Comparison of ENCODE assay signal across 14 mouse cellular contexts in the genomic region with DNA sequence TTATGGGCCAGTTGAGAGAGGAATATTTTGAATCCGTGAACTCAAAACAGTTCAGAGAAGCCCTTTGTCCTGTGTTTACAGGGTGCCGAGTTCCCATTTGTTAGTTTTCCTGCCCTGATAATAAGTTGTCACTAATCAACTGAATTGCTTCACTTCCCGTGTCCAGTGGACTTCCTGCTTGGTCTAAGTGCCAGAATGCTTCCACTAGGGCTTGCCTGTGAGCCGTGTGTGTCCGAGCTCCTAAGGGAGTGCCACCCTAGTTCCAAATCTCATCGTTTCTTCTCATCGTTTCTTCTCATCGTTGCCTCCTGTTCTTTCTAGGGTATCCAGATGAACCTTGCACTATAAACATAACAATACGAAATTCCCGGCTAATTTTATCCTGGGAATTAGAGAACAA. TPM values are rescaled to one million over a fixed set of nuclear protein-coding genes. Genes with fewer than 3 reads are reported as not detected.
DNase-seq lines count a peak whose midpoint lies in the region; ATAC-seq lines count a peak whose summit lies in the region.
"Had no signal": no experiment of that assay in that cellular context is flagged by ENCODE, and none has a peak within 500 bp of the region (broad histone marks: within the 10 kb centered on the region; RNA-seq: fewer than 3 reads in every experiment).

No protein-coding gene starts in this region.

- H3K9ac ChIP-seq in hindbrain, embryonic 15.5 days, result no peak overlapping the region
- H3K9ac ChIP-seq in hindbrain, embryonic 13.5 days, result no peak overlapping the region
- H3K9ac ChIP-seq: limb, embryonic 12.5 days had no signal

- H3K4me2 ChIP-seq in hindbrain, embryonic 15.5 days, result no peak overlapping the region
- H3K4me2 ChIP-seq in hindbrain, embryonic 13.5 days, result no peak overlapping the region
- H3K4me2 ChIP-seq: limb, embryonic 12.5 days had no signal

- peaks cover 23% of the 10 kb centered on the region for H3K36me3 ChIP-seq in hindbrain, embryonic 15.5 days
- peaks cover 54% of the 10 kb centered on the region for H3K36me3 ChIP-seq in hindbrain, embryonic 13.5 days
- peaks cover 75% of the 10 kb centered on the region for H3K36me3 ChIP-seq in limb, embryonic 10.5 days

- peak overlapping the region; percentile 17; the same call in 1 of the 2 replicates for H3K27ac ChIP-seq in hindbrain, embryonic 15.5 days (replicated peaks)
- H3K27ac ChIP-seq in hindbrain, embryonic 13.5 days, result no peak overlapping the region
- H3K27ac ChIP-seq in limb, embryonic 10.5 days, result 0 out of 2 replicates have a peak overlapping the region, but pooled peaks have one; percentile 7
- H3K27ac ChIP-seq: limb, embryonic 12.5 days had no signal

- H3K27me3 ChIP-seq in hindbrain, embryonic 15.5 days, result no peaks in the 10 kb centered on the region
- H3K27me3 ChIP-seq in hindbrain, embryonic 13.5 days, result no peaks in the 10 kb centered on the region
- no peaks in the 10 kb centered on the region for H3K27me3 ChIP-seq in limb, embryonic 10.5 days (ENCODE audit: low read depth, poor library complexity, severe bottlenecking)
- H3K27me3 ChIP-seq: limb, embryonic 12.5 days had no signal

- H3K4me3 ChIP-seq in hindbrain, embryonic 15.5 days, result no peak overlapping the region
- no peak overlapping the region for H3K4me3 ChIP-seq in hindbrain, embryonic 13.5 days
- H3K4me3 ChIP-seq in limb, embryonic 10.5 days, result no peak overlapping the region
- H3K4me3 ChIP-seq: limb, embryonic 12.5 days had no signal

- no peaks in the 10 kb centered on the region for H3K9me3 ChIP-seq in hindbrain, embryonic 15.5 days
- H3K9me3 ChIP-seq in hindbrain, embryonic 13.5 days, result no peaks in the 10 kb centered on the region
- H3K9me3 ChIP-seq in limb, embryonic 10.5 days (replicated peaks), result no peaks in the 10 kb centered on the region

- no peak for ATAC-seq in hindbrain, embryonic 15.5 days (ENCODE audit: low FRiP score, low read depth)
- no peak for ATAC-seq in hindbrain, embryonic 13.5 days (ENCODE audit: low FRiP score)
- 0 out of 2 replicates have a peak, but pooled peaks have one; percentile 38 for ATAC-seq in megakaryocyte, adult 5-6 weeks (ENCODE audit: poor library complexity, severe bottlenecking)
- ATAC-seq in inflammation-experienced regulatory T-cells, adult 6 months, result no peak
- ATAC-seq: activated CD4-positive, CD25-positive, alpha-beta regulatory T cell, adult 4 months; CD4-positive, CD25-positive, alpha-beta regulatory T cell, adult 4 months had no signal

- WGBS in hindbrain, embryonic 15.5 days, result 50% methylated on average over 10 of the region's 10 CpGs
- 50% methylated on average over 10 of the region's 10 CpGs for WGBS in hindbrain, embryonic 13.5 days
- WGBS in limb, embryonic 10.5 days, result 64% methylated on average over 10 of the region's 10 CpGs

- peak; percentile 42 to 50 for DNase-seq in heart, postnatal 14 days
- no peak for DNase-seq in limb, embryonic 10.5 days (ENCODE audit: low spot score)
- no peak for DNase-seq in left cerebral cortex, postnatal 25 days (ENCODE audit: low spot score in 2 of 2)
- no peak for DNase-seq in frontal cortex, postnatal 14 days (ENCODE audit: low spot score in 2 of 2)
- DNase-seq: cerebellum, postnatal 25 days; thymus, postnatal 4 days had no signal

- intact Hi-C loops in heart, postnatal 14 days (cut with DNase I), result no loop called here
- intact Hi-C loops in left cerebral cortex, postnatal 25 days (cut with DNase I), result no loop called here

- H3K4me1 ChIP-seq in hindbrain, embryonic 15.5 days (replicated peaks), result no peaks in the 10 kb centered on the region
- H3K4me1 ChIP-seq in hindbrain, embryonic 13.5 days (replicated peaks), result no peaks in the 10 kb centered on the region
- H3K4me1 ChIP-seq in limb, embryonic 10.5 days, result no peaks in the 10 kb centered on the region
- H3K4me1 ChIP-seq: limb, embryonic 12.5 days had no signal

RNA-seq across cellular contexts. Expression of a gene that starts 5.9 kb away (rescaled TPM):
- polyA plus RNA-seq in hindbrain, embryonic 15.5 days (2015; fragmentation: Nextera tagmentation; extraction: Ambion mirVana), result not detected in 2 replicates
- not detected in 2 replicates for polyA plus RNA-seq in hindbrain, embryonic 13.5 days (2015; fragmentation: Nextera tagmentation; extraction: Ambion mirVana)
- total RNA-seq in heart, postnatal 14 days (2021), result not detected
- polyA plus RNA-seq in limb, embryonic 10.5 days (2016; fragmentation: Nextera tagmentation; extraction: Ambion mirVana), result not detected in 2 replicates
- total RNA-seq in megakaryocyte, adult 5-6 weeks (2015), result 0.29 TPM in 1 of 2 replicates, not detected in the other
- total RNA-seq in megakaryocyte, adult 5-6 weeks (2017), result not detected in 2 replicates
- total RNA-seq in left cerebral cortex, postnatal 25 days (2021), result not detected
- polyA plus RNA-seq in inflammation-experienced regulatory T-cells, adult 6 months (2017; shearing (Covaris generic)), result 1 to 10 TPM in 1 of 3 experiments, not detected in 2; 2.6 TPM
- polyA plus RNA-seq: CD4-positive, CD25-positive, alpha-beta regulatory T cell, adult 4 months; frontal cortex, adult 2 months; limb, embryonic 12.5 days had no signal

RNA-seq across cellular contexts. Expression of a gene that starts 13.0 kb away (rescaled TPM):
- 37.1 and 39.5 TPM in 2 replicates for polyA plus RNA-seq in hindbrain, embryonic 15.5 days (2015; fragmentation: Nextera tagmentation; extraction: Ambion mirVana)
- polyA plus RNA-seq in hindbrain, embryonic 13.5 days (2015; fragmentation: Nextera tagmentation; extraction: Ambion mirVana), result 33.2 and 36.3 TPM in 2 replicates
- 10 to 100 TPM; 32.9 to 33.2 TPM for total RNA-seq in heart, postnatal 14 days (2021)
- polyA plus RNA-seq in limb, embryonic 10.5 days (2016; fragmentation: Nextera tagmentation; extraction: Ambion mirVana), result 33.0 and 35.3 TPM in 2 replicates
- total RNA-seq in megakaryocyte, adult 5-6 weeks (2015), result 287 and 289 TPM in 2 replicates
- 257 and 285 TPM in 2 replicates for total RNA-seq in megakaryocyte, adult 5-6 weeks (2017)
- total RNA-seq in left cerebral cortex, postnatal 25 days (2021), result 10 to 100 TPM; 20.5 to 20.6 TPM
- polyA plus RNA-seq in inflammation-experienced regulatory T-cells, adult 6 months (2017; shearing (Covaris generic)), result 10 to 100 TPM; 44.5 to 50.8 (median 46.5) TPM

RNA-seq across cellular contexts. Expression of a gene that starts 20.3 kb away (rescaled TPM):
- polyA plus RNA-seq in hindbrain, embryonic 15.5 days (2015; fragmentation: Nextera tagmentation; extraction: Ambion mirVana), result 12.2 and 16.4 TPM in 2 replicates
- 10.1 and 11.1 TPM in 2 replicates for polyA plus RNA-seq in hindbrain, embryonic 13.5 days (2015; fragmentation: Nextera tagmentation; extraction: Ambion mirVana)
- 10 to 100 TPM; 86.4 to 94.7 TPM for total RNA-seq in heart, postnatal 14 days (2021)
- 7.0 TPM in 2 replicates for polyA plus RNA-seq in limb, embryonic 10.5 days (2016; fragmentation: Nextera tagmentation; extraction: Ambion mirVana)
- total RNA-seq in megakaryocyte, adult 5-6 weeks (2015), result 66.6 and 68.3 TPM in 2 replicates
- total RNA-seq in megakaryocyte, adult 5-6 weeks (2017), result 63.3 and 64.6 TPM in 2 replicates
- total RNA-seq in left cerebral cortex, postnatal 25 days (2021), result 1 to 10 TPM; 9.1 to 9.7 TPM
- polyA plus RNA-seq in inflammation-experienced regulatory T-cells, adult 6 months (2017; shearing (Covaris generic)), result 100 to 1,000 TPM in 2 of 3 experiments, 10 to 100 TPM in 1; 95.7 to 124 (median 113) TPM

Comparison
In these comparisons a context has a peak if more than half of its experiments do, and no peak if none do; other contexts are left out.
1. DNase-seq: peak in heart, postnatal 14 days (2 of 2); none in limb, embryonic 10.5 days (single experiment), left cerebral cortex, postnatal 25 days (0 of 2) and frontal cortex, postnatal 14 days (0 of 2).